Mouse (Mus musculus): Measurements from ENCODE around the gene Slc20a1. TPM values are rescaled to one million over a fixed set of nuclear protein-coding genes. Genes with fewer than 3 reads are reported as not detected.

Gene Slc20a1
- polyA plus RNA-seq, 1 experiment = 23.3 TPM

- Histone ChIP-seq H3K4me1 (ENCODE audit: control insufficient read depth, insufficient read depth, low read length) (peaks cover 3% of the 10 kb centered on the region; the same call in 1 of the 2 replicates), H3K4me3 (replicated peaks; ENCODE audit: extremely low read depth, low read depth, low read length) (no peak overlapping the region)
- WGBS = 62% methylated on average over 10 of the region's 10 CpGs
- TF ChIP-seq POLR2A (IDR thresholded peaks at IDR 0.05; ENCODE audit: borderline replicate concordance, extremely low read depth, low read depth, low read length) (no peak), CTCF (IDR thresholded peaks at IDR 0.05; ENCODE audit: insufficient read depth, low read length) (no peak)
- DNase-seq = no peak
Observed at GRCm38 (mm10) chr2:129185611-129186290, 12.8 kb upstream of the Slc20a1 start.

- H3K4me1 ChIP-seq (ENCODE audit: control insufficient read depth, insufficient read depth, low read length) = peaks cover 3% of the 10 kb centered on the region; the same call in 1 of the 2 replicates
- no peak for DNase-seq
- no peak for TF ChIP-seq POLR2A (IDR thresholded peaks at IDR 0.05; ENCODE audit: borderline replicate concordance, extremely low read depth, low read depth, low read length)
- TF ChIP-seq CTCF (IDR thresholded peaks at IDR 0.05; ENCODE audit: insufficient read depth, low read length) = no peak
- WGBS = 41% methylated on average over 5 of the region's 5 CpGs
- H3K4me3 ChIP-seq (replicated peaks; ENCODE audit: extremely low read depth, low read depth, low read length) = no peak overlapping the region
Observed at GRCm38 (mm10) chr2:129186291-129186919, 12.2 kb upstream of the Slc20a1 start.

GRCm38 (mm10) chr2:129192392-129193150 lies 6.0 kb upstream of the Slc20a1 start:
- 77% methylated on average over 7 of the region's 7 CpGs for WGBS
- no peak for DNase-seq
- Histone ChIP-seq H3K4me1 (ENCODE audit: control insufficient read depth, insufficient read depth, low read length) (no peaks in the 10 kb centered on the region), H3K4me3 (replicated peaks; ENCODE audit: extremely low read depth, low read depth, low read length) (no peak overlapping the region)
- TF ChIP-seq POLR2A (IDR thresholded peaks at IDR 0.05; ENCODE audit: borderline replicate concordance, extremely low read depth, low read depth, low read length) (no peak), CTCF (IDR thresholded peaks at IDR 0.05; ENCODE audit: insufficient read depth, low read length) (no peak)

- Histone ChIP-seq H3K4me3 (replicated peaks; ENCODE audit: extremely low read depth, low read depth, low read length) (no peak overlapping the region), H3K4me1 (ENCODE audit: control insufficient read depth, insufficient read depth, low read length) (peaks cover 3% of the 10 kb centered on the region; the same call in 1 of the 2 replicates)
- TF ChIP-seq POLR2A (IDR thresholded peaks at IDR 0.05; ENCODE audit: borderline replicate concordance, extremely low read depth, low read depth, low read length) (no peak), CTCF (IDR thresholded peaks at IDR 0.05; ENCODE audit: insufficient read depth, low read length) (no peak)
- no peak for DNase-seq
- 86% methylated on average over 2 of the region's 2 CpGs for WGBS
Observed at GRCm38 (mm10) chr2:129196317-129196716, 2.2 kb upstream of the Slc20a1 start.

GRCm38 (mm10) chr2:129197197-129197596 lies 1.4 kb upstream of the Slc20a1 start:
- peaks cover 3% of the 10 kb centered on the region; the same call in 1 of the 2 replicates for H3K4me1 ChIP-seq (ENCODE audit: control insufficient read depth, insufficient read depth, low read length)
- no peak for TF ChIP-seq CTCF (IDR thresholded peaks at IDR 0.05; ENCODE audit: insufficient read depth, low read length)
- no peak for DNase-seq
- 67% methylated on average over 5 of the region's 5 CpGs for WGBS
- H3K4me3 ChIP-seq (replicated peaks; ENCODE audit: extremely low read depth, low read depth, low read length) = no peak overlapping the region

GRCm38 (mm10) chr2:129197843-129198435 lies 625 bp upstream of the Slc20a1 start:
- TF ChIP-seq POLR2A (IDR thresholded peaks at IDR 0.05; ENCODE audit: borderline replicate concordance, extremely low read depth, low read depth, low read length) = no peak
- no peak for TF ChIP-seq CTCF (IDR thresholded peaks at IDR 0.05; ENCODE audit: insufficient read depth, low read length)
- Histone ChIP-seq H3K4me3 (replicated peaks; ENCODE audit: extremely low read depth, low read depth, low read length) (peak overlapping the region; percentile 69), H3K4me1 (ENCODE audit: control insufficient read depth, insufficient read depth, low read length) (peaks cover 3% of the 10 kb centered on the region; the same call in 1 of the 2 replicates)
- under 1% methylated on average over 32 of the region's 32 CpGs for WGBS
- no peak for DNase-seq

GRCm38 (mm10) chr2:129199328-129200085 lies 943 bp downstream of the Slc20a1 start:
- 18% methylated on average over 31 of the region's 31 CpGs for WGBS
- Histone ChIP-seq H3K4me3 (replicated peaks; ENCODE audit: extremely low read depth, low read depth, low read length) (peak overlapping the region; percentile 99), H3K4me1 (ENCODE audit: control insufficient read depth, insufficient read depth, low read length) (peaks cover 3% of the 10 kb centered on the region; the same call in 1 of the 2 replicates)
- TF ChIP-seq CTCF (IDR thresholded peaks at IDR 0.05; ENCODE audit: insufficient read depth, low read length) (no peak), POLR2A (IDR thresholded peaks at IDR 0.05; ENCODE audit: borderline replicate concordance, extremely low read depth, low read depth, low read length) (no peak)
- DNase-seq = no peak

GRCm38 (mm10) chr2:129205000-129205399 lies 6.4 kb downstream of the Slc20a1 start:
- 80% methylated on average over 6 of the region's 6 CpGs for WGBS
- no peak for DNase-seq
- H3K4me1 ChIP-seq (ENCODE audit: control insufficient read depth, insufficient read depth, low read length) = no peaks in the 10 kb centered on the region
- TF ChIP-seq CTCF (IDR thresholded peaks at IDR 0.05; ENCODE audit: insufficient read depth, low read length) = no peak
- TF ChIP-seq POLR2A (IDR thresholded peaks at IDR 0.05; ENCODE audit: borderline replicate concordance, extremely low read depth, low read depth, low read length) = no peak
- H3K4me3 ChIP-seq (replicated peaks; ENCODE audit: extremely low read depth, low read depth, low read length) = no peak overlapping the region

- WGBS = 85% methylated on average over 8 of the region's 8 CpGs
- H3K4me1 ChIP-seq (ENCODE audit: control insufficient read depth, insufficient read depth, low read length) = no peaks in the 10 kb centered on the region
- no peak for DNase-seq
- no peak for TF ChIP-seq CTCF (IDR thresholded peaks at IDR 0.05; ENCODE audit: insufficient read depth, low read length)
- TF ChIP-seq POLR2A (IDR thresholded peaks at IDR 0.05; ENCODE audit: borderline replicate concordance, extremely low read depth, low read depth, low read length) = no peak
- no peak overlapping the region for H3K4me3 ChIP-seq (replicated peaks; ENCODE audit: extremely low read depth, low read depth, low read length)
Observed at GRCm38 (mm10) chr2:129206824-129207223, 8.3 kb downstream of the Slc20a1 start.

Data from lung, adult 2 months (tissue).